Mouse (Mus musculus): ENCODE measurements at regions not wholly inside any gene's neighbourhood (a gene's known extent, or its start where the extent isn't known, plus 50 kb on each side); places are given as distances from the start of the nearest gene placed in this dataset.

DNA sequence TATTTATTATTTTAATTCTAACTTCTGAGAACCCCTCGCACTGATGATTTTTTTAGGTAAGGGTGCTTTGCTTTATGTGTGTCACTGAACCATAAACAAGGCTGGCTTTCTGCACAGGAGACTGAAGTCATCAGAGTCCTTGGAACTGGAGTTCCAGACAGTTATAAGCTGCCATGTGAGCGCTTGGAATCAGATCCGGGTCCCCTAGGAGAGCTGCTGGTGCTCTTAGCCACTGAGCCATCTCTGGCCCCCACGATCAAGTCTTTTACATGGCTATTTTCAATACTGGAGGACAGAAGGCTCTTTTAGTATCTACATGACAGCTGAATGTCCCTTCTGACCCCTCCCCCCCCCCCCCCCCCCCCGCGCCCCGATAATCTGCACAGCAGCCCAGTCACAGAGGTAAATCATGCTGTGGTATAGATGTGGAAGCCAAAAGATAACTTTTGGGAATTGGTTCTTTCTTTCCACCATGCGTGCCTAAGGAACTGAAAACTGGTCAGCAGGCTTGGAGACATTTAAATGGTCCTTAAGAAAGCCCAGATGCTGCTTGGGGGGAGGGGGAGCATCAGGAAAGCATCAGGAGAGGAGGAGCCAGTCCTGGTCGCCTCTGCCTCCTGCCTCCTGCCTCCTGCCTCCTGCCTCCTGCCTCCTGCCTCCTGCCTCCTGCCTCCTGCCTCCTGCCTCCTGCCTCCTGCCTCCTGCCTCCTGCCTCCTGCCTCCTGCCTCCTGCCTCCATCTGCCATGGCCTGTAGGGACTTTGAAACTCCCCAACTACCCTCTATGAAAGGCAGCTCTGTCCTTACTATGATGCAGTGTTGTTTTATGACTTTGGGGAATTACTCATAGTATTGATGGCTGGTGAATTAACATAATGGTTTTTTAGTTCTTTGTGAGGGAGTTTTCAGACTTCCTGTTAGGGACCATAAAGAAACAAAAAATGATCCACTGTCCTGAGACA lies 120.5 kb downstream of the Sptssa start:
- TF ChIP-seq CTCF (IDR thresholded peaks at IDR 0.05; ENCODE audit: low read depth, low read length) (no peak), EP300 (IDR thresholded peaks at IDR 0.05; ENCODE audit: insufficient read depth, low read depth, low read length) (no peak), POLR2A (IDR thresholded peaks at IDR 0.05; ENCODE audit: insufficient read depth, low read length) (no peak)
